Mouse (Mus musculus): ENCODE measurements at regions not wholly inside any gene's neighbourhood (a gene's known extent, or its start where the extent isn't known, plus 50 kb on each side); places are given as distances from the start of the nearest gene placed in this dataset.
A peak's percentile ranks its signal among the peaks of the same experiment; 100 is the strongest.
"Not testable (repeated sequence)": the region's sequence is repeated elsewhere in the genome, so short reads cannot be mapped to it uniquely, and the experiment has no call there.

DNA sequence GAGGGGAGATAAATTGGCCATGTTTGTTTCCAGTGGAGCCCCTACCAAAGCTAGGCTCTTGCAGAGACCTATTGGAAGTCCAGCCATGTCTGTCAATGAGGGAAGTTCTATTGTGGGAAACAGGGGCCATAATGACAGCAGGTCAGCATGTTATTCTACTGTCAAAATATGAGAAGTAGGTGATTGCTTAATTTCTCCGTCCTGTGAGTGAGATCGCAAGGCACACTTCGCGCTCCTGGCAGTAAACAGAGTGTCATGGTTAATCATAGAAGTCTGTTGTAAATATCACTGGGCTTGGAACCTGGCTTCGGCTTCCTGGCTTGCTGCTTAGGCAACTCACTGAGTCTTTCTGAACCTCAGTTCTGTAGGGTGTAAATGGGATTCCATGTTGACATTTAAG, 72.5 kb upstream of the Ccdc122 start:
- DNase-seq: no peak

GRCm38 (mm10) chr14:76958875-76959274, 77.7 kb upstream of the Ccdc122 start:
- no peak for DNase-seq

- DNase-seq: no peak
Measured at GRCm38 (mm10) chr14:76957136-76957535, 79.4 kb upstream of the Ccdc122 start.

DNA sequence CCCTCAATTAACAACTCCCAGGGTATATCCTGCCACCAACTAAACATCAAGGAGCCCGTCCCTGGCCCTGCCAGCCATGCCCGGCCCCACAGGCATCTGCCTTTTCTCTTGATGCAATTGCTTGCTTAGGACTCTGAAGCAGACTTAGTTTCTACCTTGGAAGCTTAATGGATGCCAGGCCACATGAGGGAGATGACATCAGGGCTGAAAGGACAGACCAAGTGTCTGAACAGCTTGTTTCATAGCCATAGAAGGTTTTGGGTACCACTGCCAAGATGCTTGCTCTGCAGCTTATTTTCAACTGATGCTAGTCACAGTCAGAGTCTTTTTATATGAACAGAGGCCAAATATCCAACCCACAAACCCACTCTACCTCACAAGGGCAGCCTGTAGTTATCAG, 83.4 kb upstream of the Ccdc122 start:
- no peak for DNase-seq

DNA sequence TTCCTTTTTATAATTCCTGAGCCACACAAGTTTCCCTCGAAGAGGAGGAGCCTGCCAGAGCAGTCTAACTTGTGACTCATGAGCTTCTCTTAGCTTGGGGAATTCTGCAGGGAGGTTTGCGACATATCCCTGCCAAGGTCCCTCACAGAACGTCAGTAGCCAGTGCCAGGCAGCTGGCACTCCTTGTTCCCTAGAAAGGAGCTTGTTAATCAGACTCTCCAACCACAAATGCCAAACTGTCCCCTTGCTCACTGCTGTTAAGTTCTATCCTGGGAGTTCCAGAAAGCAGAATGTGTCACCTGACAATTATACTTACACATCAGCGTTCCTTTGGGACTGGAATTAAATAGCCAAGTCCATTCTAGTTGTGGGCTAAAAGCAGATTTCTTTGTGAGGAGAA, 85.1 kb upstream of the Ccdc122 start:
- peak; percentile 5 for DNase-seq

DNA sequence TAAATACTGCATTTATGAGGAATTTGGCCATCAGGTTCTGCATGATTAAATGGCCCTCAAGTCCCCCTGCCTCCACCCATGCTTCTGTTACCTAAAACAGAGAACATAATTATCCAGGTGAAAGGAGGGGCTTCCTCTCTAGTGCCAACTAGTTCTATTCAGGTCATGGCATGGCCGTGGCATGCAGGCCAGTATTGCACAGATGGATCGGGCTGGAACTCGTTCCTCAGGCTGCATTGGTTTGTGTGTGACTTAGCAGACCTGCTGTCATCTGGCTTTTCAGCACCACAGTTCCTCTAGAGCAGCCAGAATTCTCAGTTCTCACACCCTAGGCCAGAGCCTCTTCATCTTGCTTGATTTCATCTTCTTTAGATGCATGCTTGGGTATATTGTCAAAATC, 87.2 kb upstream of the Ccdc122 start:
- peak; percentile 38 for DNase-seq

DNA sequence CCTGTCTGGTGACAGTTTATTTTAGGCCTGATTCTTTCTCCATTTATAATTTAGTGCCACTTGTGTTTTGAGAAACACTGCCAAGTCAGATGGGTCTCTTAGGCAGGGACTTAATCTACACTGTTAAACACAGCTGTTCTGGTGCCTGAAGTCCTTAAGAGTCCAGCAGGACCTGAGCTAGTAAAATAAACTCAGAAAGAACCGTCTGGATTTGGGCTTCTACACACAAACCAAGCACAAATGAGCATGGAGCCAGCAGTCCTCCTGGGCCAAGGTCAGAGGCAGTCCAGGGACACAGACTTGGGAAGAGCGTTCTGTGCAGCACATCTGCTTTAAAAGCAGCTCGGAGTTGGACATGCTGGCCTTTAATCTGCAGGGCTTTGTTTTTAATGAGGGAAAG, 87.6 kb upstream of the Ccdc122 start:
- peak; percentile 5 for DNase-seq

GRCm38 (mm10) chr14:76948481-76948880, 88.1 kb upstream of the Ccdc122 start:
- no peak for DNase-seq

GRCm38 (mm10) chr14:76947148-76947547, 89.4 kb upstream of the Ccdc122 start:
- DNase-seq: no peak

DNA sequence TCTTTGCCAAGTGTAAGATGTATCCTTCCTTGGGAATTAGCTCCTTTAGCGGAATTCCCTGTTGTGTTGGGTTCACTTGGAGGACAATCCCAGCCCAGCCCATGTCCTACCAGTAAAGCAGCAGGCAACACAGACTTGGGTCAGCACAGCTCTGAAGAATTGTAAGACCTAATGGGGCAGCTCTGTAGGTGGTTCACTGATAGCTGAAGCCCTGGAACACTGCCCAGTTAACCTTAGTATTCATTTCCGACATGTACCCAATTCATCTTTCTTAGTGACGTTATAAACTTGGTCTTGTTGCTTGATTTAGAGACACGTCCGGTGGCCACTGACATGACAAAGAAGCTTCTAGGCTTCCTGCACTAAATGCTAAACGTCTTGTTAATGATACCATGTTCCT, 90.9 kb upstream of the Ccdc122 start:
- no peak for DNase-seq

GRCm38 (mm10) chr14:76941474-76942212, 94.9 kb upstream of the Ccdc122 start:
- no peak for DNase-seq

DNA sequence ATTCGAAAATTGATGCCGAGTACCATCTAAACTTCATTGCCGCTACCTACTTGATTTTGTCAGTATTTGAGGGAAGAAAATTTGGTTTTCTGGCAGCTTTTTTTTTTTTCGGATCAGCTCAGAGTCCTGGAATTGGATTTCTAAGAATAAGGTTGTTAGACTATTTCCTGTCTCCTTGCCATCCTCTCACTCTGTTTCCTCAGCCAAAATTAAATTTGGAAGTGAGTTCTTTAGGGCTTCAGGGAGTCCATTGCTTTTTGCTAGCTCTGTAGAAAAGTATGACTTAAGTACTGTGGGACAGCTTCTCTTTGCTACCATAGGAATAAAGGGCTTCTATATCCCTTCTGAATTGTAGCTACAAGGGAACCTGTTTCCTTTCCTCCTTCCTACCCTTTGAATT, 96.1 kb upstream of the Ccdc122 start:
- no peak for DNase-seq

GRCm38 (mm10) chr14:76936671-76937070, 99.9 kb upstream of the Ccdc122 start:
- peak; percentile 18 for DNase-seq

GRCm38 (mm10) chr14:76936051-76936450, 100.5 kb upstream of the Ccdc122 start:
- not testable (repeated sequence) for DNase-seq

GRCm38 (mm10) chr14:76935453-76935852, 101.1 kb upstream of the Ccdc122 start:
- no peak for DNase-seq

- DNase-seq: no peak
Measured at GRCm38 (mm10) chr14:76932890-76933289, 103.7 kb upstream of the Ccdc122 start.

DNA sequence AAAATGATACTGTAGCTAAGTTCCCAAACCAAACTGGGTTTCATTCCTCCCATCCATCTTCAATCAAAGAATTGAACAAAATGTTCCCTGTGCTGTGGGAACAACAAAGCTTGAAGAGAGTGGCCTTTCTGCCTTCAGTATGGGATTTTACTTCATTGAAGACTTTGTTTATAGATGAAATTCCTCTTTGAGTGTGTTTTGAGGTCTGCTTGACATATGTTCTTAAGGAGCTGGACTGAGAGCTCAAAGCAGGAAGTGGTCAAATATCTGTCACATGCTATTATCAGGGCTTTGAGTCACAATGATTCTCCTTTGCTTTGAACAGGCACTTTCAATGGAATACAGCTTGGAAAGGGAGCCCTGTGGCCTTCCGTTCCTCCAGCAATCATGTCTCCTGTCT, 105.2 kb upstream of the Ccdc122 start:
- no peak for DNase-seq

DNA sequence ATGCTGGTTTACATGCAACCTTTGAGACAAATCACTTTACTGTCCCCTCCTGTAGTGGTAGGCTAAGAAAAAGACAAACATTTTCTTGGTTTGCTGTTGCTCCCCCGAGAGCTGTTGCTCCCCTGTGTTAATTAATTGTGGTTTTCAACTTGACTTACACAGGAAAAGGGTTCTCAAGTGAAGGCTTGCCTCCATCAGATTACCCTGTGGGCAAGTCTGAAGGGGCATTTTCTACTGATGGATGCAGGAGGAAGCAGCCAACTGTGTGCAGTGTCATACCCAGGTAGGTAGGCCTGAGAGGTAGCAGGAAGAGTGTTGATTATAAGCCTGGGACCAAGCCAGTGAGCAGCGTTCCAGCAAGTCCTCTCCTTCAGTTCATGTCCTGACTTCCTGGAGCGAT, 107.0 kb upstream of the Ccdc122 start:
- no peak for DNase-seq

GRCm38 (mm10) chr14:76928706-76929105, 107.9 kb upstream of the Ccdc122 start:
- DNase-seq: no peak

DNA sequence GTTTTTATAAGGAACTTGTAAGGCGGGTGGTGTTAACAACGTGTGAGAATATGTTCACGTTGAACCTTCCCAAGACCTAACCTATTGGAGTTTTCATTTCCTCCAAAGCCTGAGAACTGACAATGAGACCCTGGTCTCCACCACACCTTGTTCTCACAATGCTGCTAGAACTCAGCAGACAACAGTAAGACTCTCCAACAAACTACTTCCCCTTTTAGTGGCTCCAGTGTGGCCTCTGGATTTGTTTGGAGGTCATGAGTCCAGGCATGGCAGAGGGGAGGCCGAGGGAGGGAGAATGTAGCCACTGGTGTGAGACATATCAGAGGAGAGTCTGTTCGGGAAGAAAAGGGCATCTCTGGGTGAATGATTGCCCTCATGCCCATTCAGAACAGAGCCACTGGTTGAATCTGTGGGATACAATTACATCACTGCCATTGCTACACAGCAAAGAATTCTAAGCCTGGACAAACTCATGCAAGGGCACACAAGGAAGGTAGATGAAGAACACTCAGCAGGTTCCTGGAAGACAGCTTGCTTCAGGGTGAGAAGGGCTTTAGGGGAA, 109.2 kb upstream of the Ccdc122 start:
- DNase-seq: no peak

GRCm38 (mm10) chr14:76926416-76926815, 110.2 kb upstream of the Ccdc122 start:
- no peak for DNase-seq

- no peak for DNase-seq
Measured at GRCm38 (mm10) chr14:76922399-76922939, 114.1 kb upstream of the Ccdc122 start.

DNA sequence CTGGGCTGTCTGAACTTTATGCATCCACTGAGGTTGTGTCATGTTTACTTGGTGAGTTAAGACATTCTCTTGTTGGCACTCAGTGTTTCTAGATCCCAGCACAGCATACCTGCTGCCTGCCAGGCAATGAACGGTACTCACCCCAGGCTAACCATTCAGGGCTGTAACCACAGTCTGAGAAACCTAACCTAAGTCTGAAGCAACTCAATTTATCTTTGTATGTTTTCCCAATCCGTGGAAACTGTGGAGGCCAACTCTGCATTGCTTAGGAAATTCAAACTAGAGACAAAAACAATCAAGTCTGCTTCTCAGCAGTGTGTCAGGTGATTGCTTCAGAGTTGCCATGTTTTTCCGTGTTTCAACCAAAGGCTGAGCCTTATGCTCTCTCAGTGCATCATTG, 118.5 kb upstream of the Ccdc122 start:
- no peak for DNase-seq

- DNase-seq: no peak
Measured at GRCm38 (mm10) chr14:76917139-76917929, 119.2 kb upstream of the Ccdc122 start.

Measured in cerebellum, adult 11 months (tissue).